Mouse (Mus musculus): ENCODE results near the gene L3hypdh.
"Not testable (repeated sequence)": the region's sequence is repeated elsewhere in the genome, so short reads cannot be mapped to it uniquely, and the experiment has no call there.

The L3hypdh gene

DNA sequence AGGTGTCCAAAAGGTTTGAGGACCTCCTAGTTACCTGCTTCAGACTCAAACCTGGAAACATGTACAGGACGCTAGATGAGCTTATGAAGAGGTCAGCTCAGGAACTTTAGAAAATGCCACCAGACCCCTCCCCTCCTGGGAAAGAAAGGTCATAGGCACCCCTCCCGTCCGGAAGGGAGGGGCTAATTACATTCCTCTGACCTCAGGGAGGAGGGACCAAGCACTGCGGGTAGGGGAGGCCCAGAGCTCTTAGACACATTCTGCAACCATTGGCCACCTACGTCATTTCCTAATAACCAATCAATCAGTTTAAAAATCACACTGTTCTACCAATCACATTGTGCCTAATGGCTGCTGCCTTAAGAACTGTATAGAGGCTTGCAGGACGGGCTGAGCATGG lies 32.7 kb downstream of the L3hypdh start:
- no peak for DNase-seq

DNA sequence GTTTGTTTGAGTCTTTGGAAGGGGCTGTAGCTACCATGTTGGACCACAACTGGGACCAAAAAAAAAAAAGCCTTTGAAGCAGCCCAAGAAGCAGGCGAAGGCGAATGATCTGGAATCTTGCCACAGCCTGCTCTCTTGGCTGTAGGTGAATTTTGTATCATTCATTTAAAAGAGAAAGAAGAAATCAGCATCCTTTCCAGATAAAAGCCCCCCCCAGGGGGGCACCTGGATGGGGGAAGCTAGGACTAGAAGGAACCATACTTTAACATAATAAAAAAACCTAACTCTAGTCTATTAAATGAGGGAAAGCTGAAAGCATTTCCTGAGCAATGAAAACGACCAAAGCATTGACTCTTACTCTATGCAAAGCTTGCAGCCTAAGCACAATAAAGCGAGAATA lies 34.4 kb downstream of the L3hypdh start:
- DNase-seq, result no peak

DNA sequence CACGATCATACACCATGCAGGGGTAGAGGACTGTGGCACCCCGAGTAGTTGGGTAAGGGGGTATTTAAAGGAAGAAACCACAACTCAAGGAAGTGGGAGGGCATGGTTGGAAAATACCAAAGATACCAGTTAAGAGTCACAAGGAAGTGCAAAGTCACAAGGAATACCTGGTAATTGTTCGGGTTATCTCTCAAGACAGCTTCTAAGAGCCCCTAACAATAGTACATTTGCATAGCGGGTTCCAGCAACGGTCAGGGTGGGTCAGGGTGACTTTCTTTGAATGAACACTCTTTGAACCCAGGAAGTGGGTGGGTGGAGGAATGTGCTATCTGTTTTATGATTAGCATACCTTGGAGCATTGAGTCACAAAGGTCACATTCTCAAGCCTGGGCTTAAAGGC lies 35.1 kb downstream of the L3hypdh start:
- DNase-seq, result not testable (repeated sequence)

DNA sequence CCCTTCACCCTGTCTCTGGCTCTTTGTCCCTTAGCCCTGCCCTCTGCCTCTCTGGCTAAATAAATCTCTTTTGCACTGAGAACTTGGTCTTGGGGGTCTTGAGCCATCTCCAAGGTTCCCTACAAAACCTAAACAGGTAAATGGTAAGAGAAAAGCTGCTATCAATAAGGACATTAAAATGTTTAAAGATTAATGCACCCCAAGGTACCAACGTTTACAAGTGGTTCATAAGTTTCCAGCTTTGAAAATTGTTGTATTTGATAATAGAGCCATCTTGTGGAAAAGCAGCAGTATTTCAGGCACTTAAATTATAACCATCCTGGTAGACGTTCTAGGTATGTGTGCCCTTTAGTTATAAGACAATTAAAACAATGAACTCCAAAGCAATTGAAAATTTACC lies 37.7 kb downstream of the L3hypdh start:
- no peak for DNase-seq

GRCm38 (mm10) chr12:72041238-72041637 lies 44.0 kb downstream of the L3hypdh start:
- no peak for DNase-seq

DNA sequence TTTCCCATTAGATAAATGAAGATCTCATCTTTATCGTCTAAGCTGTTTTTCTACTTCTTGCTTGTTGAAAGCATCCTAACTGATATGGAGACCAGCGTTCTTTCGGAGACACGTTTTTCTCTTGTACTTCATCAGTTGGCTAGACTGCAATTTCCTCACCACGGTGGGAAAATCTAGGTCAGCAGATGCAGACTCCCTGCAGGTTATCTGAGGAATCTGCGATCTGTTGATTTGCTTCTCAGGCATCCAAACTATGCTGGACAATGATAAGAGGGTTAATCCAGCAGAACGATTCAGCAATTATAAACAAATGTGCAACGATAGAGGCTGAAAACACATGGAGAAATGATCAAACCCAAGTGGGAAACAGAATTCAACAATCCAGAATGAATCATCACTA lies 45.7 kb downstream of the L3hypdh start:
- DNase-seq, result no peak

- DNase-seq, result no peak
Measured at GRCm38 (mm10) chr12:72038866-72039265, 46.4 kb downstream of the L3hypdh start.

GRCm38 (mm10) chr12:72037049-72037448 lies 48.2 kb downstream of the L3hypdh start:
- DNase-seq, result no peak

DNA sequence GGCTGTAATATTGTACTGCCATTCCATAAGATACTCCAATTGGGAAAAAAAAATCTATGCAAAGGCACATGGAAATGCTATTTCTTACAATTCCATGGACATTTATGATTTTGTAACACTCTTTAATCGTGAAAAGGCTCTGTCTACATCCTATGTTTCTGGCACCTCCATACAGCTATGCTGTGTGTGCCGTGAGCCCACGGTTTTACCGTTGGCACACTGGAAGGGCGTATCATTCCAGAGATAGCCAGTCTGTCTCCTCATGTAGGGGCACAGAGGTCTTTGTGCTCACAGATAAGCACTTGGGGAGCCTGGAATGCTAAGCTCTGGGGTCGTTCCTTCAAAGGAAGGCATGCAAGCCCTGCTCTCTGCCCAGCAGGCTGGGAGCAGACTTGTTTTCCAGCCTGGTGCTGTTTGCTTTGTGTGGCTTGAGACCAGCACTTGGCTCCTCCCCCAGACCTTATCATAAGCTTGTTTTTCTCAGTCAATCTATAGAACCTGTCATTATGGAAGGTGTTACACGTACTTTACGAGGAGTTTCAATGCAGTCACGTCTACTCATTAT lies 49.1 kb downstream of the L3hypdh start:
- DNase-seq, result no peak

- DNase-seq, result peak; percentile 36
Measured at GRCm38 (mm10) chr12:72031794-72032193, 53.4 kb downstream of the L3hypdh start.

- no peak for DNase-seq
Measured at GRCm38 (mm10) chr12:72031171-72031570, 54.1 kb downstream of the L3hypdh start.

GRCm38 (mm10) chr12:72025275-72025795 lies 59.9 kb downstream of the L3hypdh start:
- DNase-seq, result no peak

- DNase-seq, result no peak
Measured at GRCm38 (mm10) chr12:72023572-72023971, 61.7 kb downstream of the L3hypdh start.
